Mouse (Mus musculus) G1E-ER4 (cell line): ENCODE data around the gene Twf2. TPM values are rescaled to one million over a fixed set of nuclear protein-coding genes. Genes with fewer than 3 reads are reported as not detected.

Experiments
- GATA1 ChIP-seq: IDR thresholded peaks from one replicate; pipeline ENCODE4 v1.8.0; 2012; ENCODE audit warnings: low read length, inconsistent platforms
- polyA plus RNA-seq: library from polyadenylated mRNA; stranded (reverse); fragments of >175 nt; gene quantifications from 2 replicates; pipeline ENCODE4 v1.2.3, GENCODE M21; 2012

Twf2 gene
- polyA plus RNA-seq, 1 experiment, result 36.4 TPM

- no peak for TF ChIP-seq GATA1
These were observed 30.4 kb upstream of the Twf2 start for GRCm38 (mm10) chr9:106172527-106172926.

DNA sequence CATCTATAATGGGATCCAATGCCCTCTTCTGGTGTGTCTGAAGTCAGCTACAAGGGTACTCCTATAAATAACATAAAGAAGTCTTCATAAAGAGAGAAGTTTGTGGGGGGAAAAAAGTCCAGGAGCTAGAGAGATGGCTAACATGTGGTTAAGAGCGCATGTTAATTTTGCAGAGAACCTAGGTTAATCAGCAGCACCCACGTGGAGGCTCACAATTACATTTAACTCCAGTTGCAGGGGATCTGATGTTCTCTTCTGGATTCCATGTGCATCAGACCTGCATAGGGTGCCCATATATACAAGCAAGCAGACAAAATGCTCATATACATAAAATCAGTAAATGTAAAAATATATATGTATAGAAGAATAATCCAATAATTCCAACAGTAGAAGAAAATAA lies 29.5 kb upstream of the Twf2 start:
- no peak for TF ChIP-seq GATA1

GRCm38 (mm10) chr9:106175552-106176200 lies 27.2 kb upstream of the Twf2 start:
- no peak for TF ChIP-seq GATA1

- no peak for TF ChIP-seq GATA1
These were observed 26.1 kb upstream of the Twf2 start for GRCm38 (mm10) chr9:106176769-106177168.

DNA sequence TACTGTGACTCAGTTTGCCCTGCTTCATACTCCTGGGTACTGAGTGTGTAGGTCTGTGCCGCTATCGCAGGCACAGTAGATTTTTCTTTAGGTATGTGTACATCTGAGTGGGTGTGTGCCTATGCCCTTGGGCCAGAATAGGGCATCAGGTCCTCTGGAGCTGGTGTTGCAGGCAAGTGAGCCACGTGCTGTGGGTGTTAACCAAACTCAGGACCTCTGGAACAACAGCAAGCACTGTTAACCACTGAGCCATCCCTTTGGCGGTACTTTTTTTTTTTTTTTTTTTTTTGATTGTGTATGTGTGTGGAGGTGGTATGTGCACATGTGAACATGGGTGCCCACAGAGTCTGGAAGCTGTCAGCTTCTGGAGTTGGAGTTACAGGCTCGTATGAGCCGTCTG lies 25.1 kb upstream of the Twf2 start:
- no peak for TF ChIP-seq GATA1

DNA sequence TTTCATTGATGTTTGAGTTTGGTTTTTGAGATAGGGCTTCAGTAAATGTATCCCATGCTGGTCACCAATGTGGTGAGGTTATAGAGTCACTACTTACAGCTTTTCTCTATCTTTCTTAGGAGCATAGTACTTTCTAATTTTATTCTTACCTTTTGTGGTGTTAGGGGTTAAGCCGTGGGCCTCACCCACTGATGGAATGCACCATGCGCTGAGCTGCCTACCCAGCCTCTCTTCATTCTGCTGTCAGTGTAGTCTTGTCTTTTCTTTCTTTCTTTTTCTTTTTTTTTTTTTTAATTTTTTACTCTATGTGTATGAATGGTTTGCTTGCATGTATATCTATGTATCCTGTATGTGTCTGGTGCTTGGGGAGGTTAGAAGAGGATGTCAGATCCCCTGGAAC lies 23.5 kb upstream of the Twf2 start:
- TF ChIP-seq GATA1, result no peak

DNA sequence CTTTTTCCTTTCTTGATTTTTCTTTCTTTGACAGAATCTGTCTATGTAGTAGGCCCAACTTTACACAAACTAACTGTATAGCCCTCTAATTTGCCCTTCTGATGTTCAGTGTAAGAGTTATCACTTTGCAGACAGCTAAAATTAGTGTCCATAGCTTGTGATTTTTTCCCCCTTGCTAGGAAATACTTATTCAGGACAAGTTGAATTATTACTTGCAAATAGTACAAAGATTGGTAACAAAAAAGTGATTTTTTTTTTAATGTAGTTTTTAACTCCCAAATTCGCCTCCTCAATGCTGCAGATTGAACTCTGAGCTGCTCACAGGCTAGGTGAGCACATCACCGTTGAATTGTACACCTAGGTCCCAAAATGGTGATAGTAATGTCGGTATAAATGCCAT lies 22.9 kb upstream of the Twf2 start:
- no peak for TF ChIP-seq GATA1

DNA sequence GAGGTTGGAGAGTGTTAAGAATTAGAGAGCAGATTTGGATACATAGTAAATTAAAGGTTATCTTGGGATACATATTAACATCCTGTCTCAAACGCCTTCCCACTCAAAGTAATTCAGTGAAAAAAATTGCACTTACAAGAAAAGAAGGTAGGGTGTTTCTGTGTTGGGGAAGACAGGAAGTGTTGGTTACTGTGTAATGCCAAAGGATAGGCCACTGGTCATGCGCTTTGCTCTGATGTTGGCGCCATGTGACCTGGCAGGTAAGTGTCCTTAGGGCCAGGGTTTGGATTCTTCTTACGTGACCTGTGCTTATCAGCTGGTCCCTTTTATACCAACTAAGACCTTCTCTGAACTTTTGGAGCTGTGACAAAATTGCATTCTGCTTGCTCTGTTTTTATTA lies 20.8 kb upstream of the Twf2 start:
- no peak for TF ChIP-seq GATA1

- no peak for TF ChIP-seq GATA1
These were observed 18.9 kb upstream of the Twf2 start for GRCm38 (mm10) chr9:106183996-106184395.

GRCm38 (mm10) chr9:106191355-106191754 lies 11.6 kb upstream of the Twf2 start:
- no peak for TF ChIP-seq GATA1

DNA sequence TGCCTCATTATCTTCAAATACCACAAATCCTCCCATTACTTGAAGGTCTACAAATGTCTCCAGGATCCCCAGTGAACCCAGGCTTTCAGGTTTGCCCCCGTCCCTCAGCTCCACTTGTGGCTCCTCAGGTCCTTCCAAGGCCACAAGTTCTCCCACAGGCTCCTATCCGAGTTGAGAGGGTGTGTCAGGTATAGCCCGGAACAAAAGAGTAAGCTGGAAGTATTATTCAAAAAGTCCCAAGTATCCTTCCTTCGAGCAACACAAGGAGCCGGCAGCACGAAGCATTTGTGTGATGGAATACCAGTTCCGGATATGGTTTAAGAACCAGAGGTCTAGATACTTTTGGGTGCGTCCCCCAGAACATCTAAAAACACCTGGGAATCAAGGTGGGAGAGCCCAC lies 10.9 kb upstream of the Twf2 start:
- TF ChIP-seq GATA1, result no peak

GRCm38 (mm10) chr9:106192998-106193397 lies 9.9 kb upstream of the Twf2 start:
- no peak for TF ChIP-seq GATA1

DNA sequence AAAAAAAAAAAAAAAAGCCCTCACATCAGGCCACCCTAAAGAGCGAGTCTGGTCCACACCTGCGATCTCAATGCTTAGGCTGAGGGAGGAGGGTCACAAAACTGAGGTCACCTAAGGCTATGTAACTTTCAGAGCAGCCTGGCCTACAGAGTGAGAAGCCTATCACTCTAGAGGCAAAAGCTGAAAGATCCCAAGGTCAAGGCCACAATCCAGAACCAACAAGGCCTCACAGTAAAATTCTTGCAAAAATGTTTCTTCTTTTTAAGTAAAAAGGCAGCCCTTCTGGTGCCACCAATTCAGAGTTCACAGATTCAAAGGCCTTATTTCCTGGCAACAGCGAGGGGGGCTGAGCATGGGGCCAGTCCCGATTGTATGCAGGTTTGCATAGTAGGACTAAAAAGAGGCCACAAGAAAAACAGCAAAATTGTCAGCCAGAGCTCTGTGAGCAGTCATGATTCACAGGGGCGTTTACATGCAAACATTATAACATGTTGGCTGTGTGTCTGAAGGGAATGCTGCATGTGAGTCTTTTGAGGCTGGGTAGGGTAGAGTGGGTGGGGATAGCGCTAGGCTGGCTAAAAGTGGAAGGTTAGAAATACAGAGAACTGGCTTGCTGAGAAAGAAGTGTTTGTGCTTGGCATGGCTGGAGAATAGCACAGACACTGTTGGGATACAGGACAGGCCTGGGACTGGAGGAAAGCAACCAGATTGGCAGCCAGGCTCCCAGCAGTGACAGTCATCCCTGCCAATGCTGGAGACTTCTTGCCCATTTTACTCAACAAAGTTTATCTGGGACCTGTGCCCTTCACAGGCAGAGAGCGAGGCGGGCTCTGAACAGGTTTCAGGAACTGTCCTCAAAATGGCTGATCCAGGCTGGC lies 8.7 kb upstream of the Twf2 start:
- no peak for TF ChIP-seq GATA1

DNA sequence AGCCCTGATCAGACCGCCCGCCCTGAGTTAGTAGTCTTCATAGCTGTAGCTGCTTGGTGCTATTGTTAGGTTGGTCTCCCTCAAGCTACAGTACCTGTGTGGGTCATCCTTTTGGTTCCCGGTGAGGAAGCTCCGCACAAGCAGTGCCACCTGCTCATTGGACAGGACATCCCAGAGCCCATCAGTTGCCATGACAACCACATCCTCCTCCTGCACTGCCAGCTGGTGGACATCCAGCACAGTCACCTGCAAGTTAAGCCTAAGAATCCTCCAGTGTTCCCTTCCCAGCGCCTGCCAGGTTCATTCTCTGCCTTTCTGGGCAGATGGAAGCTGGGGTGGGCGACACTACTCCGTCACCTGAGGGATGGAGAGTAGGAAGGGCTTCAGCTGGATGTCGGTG lies 7.2 kb upstream of the Twf2 start:
- TF ChIP-seq GATA1, result no peak

DNA sequence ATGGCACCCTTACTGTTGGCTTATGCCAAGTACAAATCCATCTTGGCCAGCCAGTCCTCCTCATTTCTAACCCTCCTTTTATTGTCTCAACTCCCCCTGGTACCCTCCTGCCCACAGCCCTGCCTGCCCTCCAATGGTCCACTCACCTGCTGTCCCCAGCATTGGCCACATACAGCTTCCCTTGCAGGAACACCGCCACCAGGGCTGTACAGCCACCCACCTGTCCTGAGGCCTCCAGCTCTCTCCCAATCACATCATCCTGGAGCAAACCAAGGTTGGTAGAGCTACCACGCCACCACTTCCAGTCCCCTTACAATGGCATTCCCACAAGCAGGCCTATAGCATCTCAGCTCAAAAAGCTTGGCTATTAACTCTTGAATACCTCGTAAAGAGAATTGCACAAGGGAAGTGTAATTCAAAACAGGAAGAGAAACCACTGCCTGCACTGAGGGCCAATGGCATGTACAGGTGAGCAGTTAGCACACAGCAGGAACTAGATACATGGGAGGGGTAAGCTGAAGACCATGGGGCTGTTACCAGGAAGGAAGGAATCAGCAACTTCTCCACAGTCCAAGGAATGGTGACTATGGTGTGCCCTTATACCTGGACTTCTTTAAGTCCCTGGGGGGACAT lies 5.7 kb upstream of the Twf2 start:
- no peak for TF ChIP-seq GATA1

GRCm38 (mm10) chr9:106197732-106198131 lies 5.2 kb upstream of the Twf2 start:
- TF ChIP-seq GATA1, result no peak
